Mouse (Mus musculus) neural tube, embryonic 12.5 days (tissue): Measurements from ENCODE around the gene Sgms1. TPM values are rescaled to one million over a fixed set of nuclear protein-coding genes. Genes with fewer than 3 reads are reported as not detected.

Experiments
- ATAC-seq: fragments of 200-750 bp; cut with Nextera tagmentation; 2 replicates; pipeline ENCODE4 v1.8.0; 2017; ENCODE audit warnings: low read depth, mild to moderate bottlenecking, moderate TSS enrichment, moderate library complexity; ENCODE audit not compliant: low FRiP score
- H3K27ac ChIP-seq: fragments of 300-500 bp; sonication (generic); 2 replicates; pipeline ENCODE4 v1.5.1; 2016
- H3K27me3 ChIP-seq: fragments of 300-500 bp; sonication (generic); replicated peaks from 2 replicates; pipeline ENCODE4 v1.6.1; 2016; ENCODE audit warnings: mild to moderate bottlenecking
- H3K36me3 ChIP-seq: fragments of 300-500 bp; sonication (generic); 2 replicates; pipeline ENCODE4 v1.6.1; 2016; ENCODE audit warnings: mild to moderate bottlenecking
- H3K4me1 ChIP-seq: fragments of 300-500 bp; sonication (generic); 2 replicates; pipeline ENCODE4 v1.6.1; 2016
- H3K4me2 ChIP-seq: fragments of 300-500 bp; sonication (generic); replicated peaks from 2 replicates; pipeline ENCODE4 v1.6.1; 2016; ENCODE audit warnings: mild to moderate bottlenecking
- H3K4me3 ChIP-seq: fragments of 300-500 bp; sonication (generic); 2 replicates; pipeline ENCODE4 v1.5.1; 2016
- H3K9ac ChIP-seq: fragments of 300-500 bp; sonication (generic); 2 replicates; pipeline ENCODE4 v1.6.1; 2016; ENCODE audit warnings: mild to moderate bottlenecking
- H3K9me3 ChIP-seq: fragments of 300-500 bp; sonication (generic); 2 replicates; pipeline ENCODE4 v1.6.1; 2016; ENCODE audit warnings: mild to moderate bottlenecking
- WGBS: fragments of 180-500 bp; shearing (Covaris S2); methylation state at CpG from one replicate; pipeline ENCODE4 v1.1.7; 2016; 5-methylcytosine and 5-hydroxymethylcytosine counted together
- polyA plus RNA-seq: library from polyadenylated mRNA; unstranded; fragments of >200 nt; fragmentation: Nextera tagmentation; extraction: Ambion mirVana; gene quantifications from 2 replicates; pipeline ENCODE4 v1.2.1, GENCODE M21; 2016

The Sgms1 gene
- polyA plus RNA-seq, 1 experiment from 2014 or later = 17.2 TPM

- Histone ChIP-seq H3K27ac (no peak overlapping the region), H3K27me3 (no peaks in the 10 kb centered on the region), H3K36me3 (no peaks in the 10 kb centered on the region), H3K4me2 (no peak overlapping the region), H3K4me3 (no peak overlapping the region), H3K9me3 (no peaks in the 10 kb centered on the region), H3K4me1 (peaks cover 8% of the 10 kb centered on the region; the same call in 1 of the 2 replicates), H3K9ac (no peak overlapping the region)
- ATAC-seq = no peak
- WGBS = 93% methylated on average over 8 of the region's 8 CpGs
Observed at GRCm38 (mm10) chr19:32393758-32394450, 4.4 kb upstream of the Sgms1 start.

GRCm38 (mm10) chr19:32393092-32393745, 3.7 kb upstream of the Sgms1 start:
- H3K27me3 ChIP-seq = no peaks in the 10 kb centered on the region
- no peak overlapping the region for H3K27ac ChIP-seq
- H3K36me3 ChIP-seq = no peaks in the 10 kb centered on the region
- no peak overlapping the region for H3K4me2 ChIP-seq
- 89% methylated on average over 4 of the region's 4 CpGs for WGBS
- no peak overlapping the region for H3K9ac ChIP-seq
- H3K4me1 ChIP-seq = peaks cover 8% of the 10 kb centered on the region; the same call in 1 of the 2 replicates
- no peak overlapping the region for H3K4me3 ChIP-seq
- no peak for ATAC-seq
- H3K9me3 ChIP-seq = no peaks in the 10 kb centered on the region

- Histone ChIP-seq H3K9me3 (no peaks in the 10 kb centered on the region), H3K4me2 (no peak overlapping the region), H3K36me3 (no peaks in the 10 kb centered on the region), H3K4me3 (no peak overlapping the region), H3K27me3 (no peaks in the 10 kb centered on the region), H3K27ac (no peak overlapping the region), H3K4me1 (peaks cover 17% of the 10 kb centered on the region), H3K9ac (no peak overlapping the region)
- WGBS = 98% methylated on average over 3 of the region's 3 CpGs
- ATAC-seq = no peak
Observed at GRCm38 (mm10) chr19:32391441-32391840, 1.9 kb upstream of the Sgms1 start.

GRCm38 (mm10) chr19:32390116-32390515, 602 bp upstream of the Sgms1 start:
- H3K9ac ChIP-seq = peak overlapping the region; percentile 76; the same call in 1 of the 2 replicates
- no peaks in the 10 kb centered on the region for H3K36me3 ChIP-seq
- 85% methylated on average over 7 of the region's 7 CpGs for WGBS
- no peak overlapping the region for H3K27ac ChIP-seq
- H3K4me1 ChIP-seq = peaks cover 17% of the 10 kb centered on the region
- H3K4me2 ChIP-seq = peak overlapping the region; percentile 88
- no peaks in the 10 kb centered on the region for H3K27me3 ChIP-seq
- no peak for ATAC-seq
- peak overlapping the region; percentile 76 for H3K4me3 ChIP-seq
- H3K9me3 ChIP-seq = no peaks in the 10 kb centered on the region

GRCm38 (mm10) chr19:32388191-32388921, 1.2 kb downstream of the Sgms1 start:
- Histone ChIP-seq H3K27ac (peak overlapping the region; percentile 89), H3K36me3 (no peaks in the 10 kb centered on the region), H3K9me3 (no peaks in the 10 kb centered on the region), H3K27me3 (no peaks in the 10 kb centered on the region), H3K4me2 (peak overlapping the region; percentile 88), H3K4me3 (peak overlapping the region; percentile 76), H3K4me1 (peaks cover 17% of the 10 kb centered on the region), H3K9ac (peak overlapping the region; percentile 81)
- WGBS = under 1% methylated on average over 74 of the region's 75 CpGs
- ATAC-seq = peak; percentile 91

GRCm38 (mm10) chr19:32387403-32388190, 1.9 kb downstream of the Sgms1 start:
- 2% methylated on average over 65 of the region's 74 CpGs for WGBS

GRCm38 (mm10) chr19:32386556-32387402, 2.7 kb downstream of the Sgms1 start:
- Histone ChIP-seq H3K9me3 (no peaks in the 10 kb centered on the region), H3K4me1 (peaks cover 17% of the 10 kb centered on the region), H3K4me3 (peak overlapping the region; percentile 76), H3K27me3 (no peaks in the 10 kb centered on the region), H3K4me2 (peak overlapping the region; percentile 88), H3K9ac (peak overlapping the region; percentile 81), H3K27ac (no peak overlapping the region), H3K36me3 (no peaks in the 10 kb centered on the region)
- 26% methylated on average over 19 of the region's 19 CpGs for WGBS
- ATAC-seq = no peak

More at GRCm38 (mm10) chr19:32387403-32388190, 1.9 kb downstream of the Sgms1 start:
- Histone ChIP-seq H3K4me3 (peak overlapping the region; percentile 76), H3K9me3 (no peaks in the 10 kb centered on the region), H3K9ac (peak overlapping the region; percentile 81), H3K4me2 (peak overlapping the region; percentile 88), H3K27me3 (no peaks in the 10 kb centered on the region), H3K36me3 (no peaks in the 10 kb centered on the region), H3K4me1 (peaks cover 17% of the 10 kb centered on the region), H3K27ac (peak overlapping the region; percentile 89; the same call in 1 of the 2 replicates)
- ATAC-seq = peak; percentile 27

GRCm38 (mm10) chr19:32383738-32384137, 5.8 kb downstream of the Sgms1 start:
- Histone ChIP-seq H3K4me3 (no peak overlapping the region), H3K27me3 (no peaks in the 10 kb centered on the region), H3K4me2 (no peak overlapping the region), H3K36me3 (no peaks in the 10 kb centered on the region), H3K4me1 (peaks cover 9% of the 10 kb centered on the region), H3K27ac (no peak overlapping the region), H3K9me3 (no peaks in the 10 kb centered on the region), H3K9ac (no peak overlapping the region)
- 95% methylated on average over 8 of the region's 8 CpGs for WGBS
- ATAC-seq = no peak

GRCm38 (mm10) chr19:32381511-32381961, 8.0 kb downstream of the Sgms1 start:
- peaks cover 10% of the 10 kb centered on the region for H3K4me1 ChIP-seq
- no peak for ATAC-seq
- WGBS = 63% methylated on average over 3 of the region's 3 CpGs

GRCm38 (mm10) chr19:32380748-32381147, 8.8 kb downstream of the Sgms1 start:
- H3K9me3 ChIP-seq = no peaks in the 10 kb centered on the region
- H3K27ac ChIP-seq = no peak overlapping the region
- no peak overlapping the region for H3K4me3 ChIP-seq
- no peak for ATAC-seq
- no peak overlapping the region for H3K4me2 ChIP-seq
- H3K27me3 ChIP-seq = no peaks in the 10 kb centered on the region
- H3K36me3 ChIP-seq = no peaks in the 10 kb centered on the region
- peaks cover 10% of the 10 kb centered on the region for H3K4me1 ChIP-seq
- 91% methylated on average over 11 of the region's 11 CpGs for WGBS
- H3K9ac ChIP-seq = no peak overlapping the region

More at GRCm38 (mm10) chr19:32381511-32381961, 8.0 kb downstream of the Sgms1 start:
- Histone ChIP-seq H3K27ac (no peak overlapping the region), H3K9ac (no peak overlapping the region), H3K9me3 (no peaks in the 10 kb centered on the region), H3K4me2 (no peak overlapping the region), H3K27me3 (no peaks in the 10 kb centered on the region), H3K4me3 (no peak overlapping the region), H3K36me3 (no peaks in the 10 kb centered on the region)
